Mouse (Mus musculus) limb, embryonic 14.5 days (tissue): ENCODE results near the gene Zbtb5. TPM values are rescaled to one million over a fixed set of nuclear protein-coding genes. Genes with fewer than 3 reads are reported as not detected.
"Not testable (repeated sequence)": the region's sequence is repeated elsewhere in the genome, so short reads cannot be mapped to it uniquely, and the experiment has no call there.

Experiments used
- ATAC-seq: fragments of 200-750 bp; cut with Nextera tagmentation; 2 replicates; pipeline ENCODE4 v1.8.0; 2017; ENCODE audit warnings: low read depth, moderate number of reproducible peaks, moderate TSS enrichment; ENCODE audit not compliant: low FRiP score
- DNase-seq: peaks from one replicate; pipeline ENCODE4 v3.0.0-alpha.2; 2015; ENCODE audit warnings: low spot score
- H3K27ac ChIP-seq: fragments of 300-500 bp; sonication (generic); replicated peaks from 2 replicates; pipeline ENCODE4 v1.5.1; 2014; ENCODE audit warnings: low read depth, mild to moderate bottlenecking, low read length, moderate library complexity, mixed read lengths
- H3K27me3 ChIP-seq: fragments of 300-500 bp; sonication (generic); 2 replicates; pipeline ENCODE4 v1.6.1; 2014; ENCODE audit warnings: low read length, mixed read lengths; ENCODE audit not compliant: control insufficient read depth, insufficient read depth
- H3K36me3 ChIP-seq: fragments of 300-500 bp; sonication (generic); 2 replicates; pipeline ENCODE4 v1.6.1; 2014; ENCODE audit warnings: mild to moderate bottlenecking, low read length, moderate library complexity, mixed read lengths; ENCODE audit not compliant: control insufficient read depth, insufficient read depth
- H3K4me1 ChIP-seq: fragments of 300-500 bp; sonication (generic); 2 replicates; pipeline ENCODE4 v1.6.1; 2014; ENCODE audit warnings: antibody characterized with exemption, low read length, mixed read lengths; ENCODE audit not compliant: control insufficient read depth, insufficient read depth
- H3K4me2 ChIP-seq: fragments of 300-500 bp; sonication (generic); replicated peaks from 2 replicates; pipeline ENCODE4 v1.6.1; 2014; ENCODE audit warnings: low read depth, mild to moderate bottlenecking, low read length, moderate library complexity; ENCODE audit not compliant: severe bottlenecking
- H3K4me3 ChIP-seq: fragments of 300-500 bp; sonication (generic); replicated peaks from 2 replicates; pipeline ENCODE4 v1.5.1; 2014; ENCODE audit warnings: low read length
- H3K9ac ChIP-seq: fragments of 300-500 bp; sonication (generic); 2 replicates; pipeline ENCODE4 v1.6.1; 2014; ENCODE audit warnings: mild to moderate bottlenecking, low read depth, low read length, moderate library complexity; ENCODE audit not compliant: severe bottlenecking
- H3K9me3 ChIP-seq: fragments of 300-500 bp; sonication (generic); 2 replicates; pipeline ENCODE4 v1.6.1; 2016; ENCODE audit warnings: low read length; ENCODE audit not compliant: control insufficient read depth
- POLR2A ChIP-seq: fragments of 200-500 bp; IDR thresholded peaks from 2 replicates; pipeline ENCODE4 v1.8.0; 2012; ENCODE audit warnings: inconsistent platforms, mild to moderate bottlenecking, moderate library complexity, borderline replicate concordance; ENCODE audit not compliant: insufficient read depth, insufficient read length; ENCODE audit errors: extremely low read depth
- WGBS: fragments of 180-500 bp; shearing (Covaris S2); extraction: QIAGEN DNeasy Blood & Tissue Kit; methylation state at CpG from one replicate; pipeline ENCODE4 v1.1.7; 2014; 5-methylcytosine and 5-hydroxymethylcytosine counted together
- polyA plus RNA-seq, 2 experiments: library from polyadenylated mRNA; depleted of rRNA in 1 of 2; stranded (reverse) in 1 of 2; unstranded in 1 of 2; fragments of >200 nt; fragmentation: Nextera tagmentation in 1 of 2; extraction: Ambion mirVana in 1 of 2; gene quantifications; 2 replicates each; pipeline versions ENCODE4 v1.2.1 to v1.2.3; 2012 to 2014

Gene Zbtb5
- polyA plus RNA-seq, 2 experiments: 16.0 to 27.4 TPM

DNA sequence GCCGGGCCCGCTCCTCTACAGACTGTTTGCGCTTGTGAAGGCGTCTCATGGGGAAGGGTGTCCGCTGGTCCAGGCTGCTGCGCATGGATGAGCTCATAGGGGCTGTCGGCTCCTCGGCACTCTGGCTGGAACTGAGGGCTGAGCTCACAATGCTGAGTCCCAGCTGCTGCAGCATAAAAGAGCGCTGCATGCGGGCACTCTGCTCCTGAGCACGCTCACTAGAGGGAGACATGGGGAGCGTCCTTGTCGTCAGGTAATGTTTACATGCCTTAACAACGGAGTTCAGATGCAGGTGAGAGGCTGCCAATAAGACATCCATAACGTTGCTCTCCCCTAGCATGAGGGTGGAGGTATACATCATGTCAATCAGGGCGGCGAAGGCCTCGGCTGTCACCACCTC, 17.4 kb downstream of the Zbtb5 start:
- WGBS: 90% methylated on average over 18 of the region's 18 CpGs
- no peak for TF ChIP-seq POLR2A
- H3K4me2 ChIP-seq: no peak overlapping the region

DNA sequence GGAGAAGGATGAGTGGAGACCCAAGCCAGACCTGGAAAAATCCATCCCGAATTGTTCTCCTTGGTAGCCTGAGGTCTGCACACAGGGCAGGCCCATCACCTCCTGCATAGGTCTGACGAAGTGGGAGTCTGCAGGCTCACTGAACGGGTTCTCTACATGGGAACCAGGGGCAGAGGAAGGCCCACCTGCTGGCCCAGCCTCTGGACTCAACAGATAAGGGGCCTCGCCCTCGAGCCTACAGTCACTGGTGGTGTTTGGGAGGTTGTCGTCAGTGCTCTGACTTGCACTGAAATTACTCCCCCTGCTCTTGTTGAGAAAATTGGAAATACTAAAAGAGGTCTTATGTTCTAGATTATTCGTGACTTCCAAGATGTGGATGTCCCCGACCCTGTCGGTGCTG, 18.4 kb downstream of the Zbtb5 start:
- H3K4me3 ChIP-seq: no peak overlapping the region
- peaks cover 44% of the 10 kb centered on the region for H3K36me3 ChIP-seq
- H3K4me2 ChIP-seq: no peak overlapping the region
- no peaks in the 10 kb centered on the region for H3K27me3 ChIP-seq
- no peak for TF ChIP-seq POLR2A
- no peaks in the 10 kb centered on the region for H3K4me1 ChIP-seq
- H3K9ac ChIP-seq: no peak overlapping the region
- WGBS: 93% methylated on average over 9 of the region's 9 CpGs
- DNase-seq (no peak), ATAC-seq (no peak)
- no peaks in the 10 kb centered on the region for H3K9me3 ChIP-seq
- H3K27ac ChIP-seq: no peak overlapping the region

More for the DNA sequence above, 17.4 kb downstream of the Zbtb5 start:
- Histone ChIP-seq H3K9me3 (no peaks in the 10 kb centered on the region), H3K36me3 (peaks cover 35% of the 10 kb centered on the region), H3K27ac (no peak overlapping the region), H3K4me3 (no peak overlapping the region), H3K27me3 (no peaks in the 10 kb centered on the region), H3K9ac (no peak overlapping the region), H3K4me1 (no peaks in the 10 kb centered on the region)
- ATAC-seq (no peak), DNase-seq (no peak)

DNA sequence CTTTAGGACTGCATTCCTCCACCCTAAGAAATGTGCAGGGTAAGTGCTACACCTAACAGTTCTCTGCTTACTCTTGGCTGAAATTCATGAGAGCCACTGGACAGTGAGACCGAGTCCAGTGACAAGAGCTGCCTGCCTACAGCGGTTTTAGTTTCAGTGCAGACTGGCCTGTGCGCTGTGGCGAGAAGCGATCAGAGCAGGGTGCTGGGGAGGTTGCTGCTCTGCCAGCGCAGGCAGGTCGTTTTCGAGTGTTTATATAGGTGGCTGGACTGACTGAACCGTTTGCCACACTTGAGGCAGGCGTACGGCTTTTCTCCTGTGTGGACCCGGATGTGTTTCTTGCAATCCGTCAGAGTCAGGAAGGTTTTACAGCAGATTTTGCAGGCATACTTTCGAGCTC, 19.0 kb downstream of the Zbtb5 start:
- not testable (repeated sequence) for H3K27me3 ChIP-seq, H3K4me1 ChIP-seq, ATAC-seq, H3K4me2 ChIP-seq, H3K9me3 ChIP-seq, H3K9ac ChIP-seq, DNase-seq, H3K4me3 ChIP-seq, H3K27ac ChIP-seq
- peaks cover 51% of the 10 kb centered on the region for H3K36me3 ChIP-seq
- WGBS: 82% methylated on average over 13 of the region's 14 CpGs

DNA sequence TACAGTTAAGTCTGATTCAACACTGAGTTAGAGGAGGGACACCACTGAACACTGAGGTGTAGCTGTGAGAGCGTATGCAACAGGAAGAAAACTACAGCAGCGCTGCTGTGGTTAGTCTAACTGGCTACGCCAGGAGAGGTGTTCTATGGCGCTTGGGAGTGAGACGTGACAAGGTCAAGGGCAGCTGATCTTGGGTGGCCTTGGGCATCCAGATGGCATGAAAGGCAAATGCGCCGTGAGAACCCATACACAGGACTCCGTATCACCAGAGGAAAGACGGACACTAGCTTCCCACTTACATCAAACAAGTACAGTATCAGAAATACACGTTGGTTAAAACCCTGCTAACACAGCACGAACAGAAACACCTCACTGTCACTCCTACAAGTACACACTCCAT, 19.9 kb downstream of the Zbtb5 start:
- H3K4me1 ChIP-seq, DNase-seq, H3K4me3 ChIP-seq, H3K9me3 ChIP-seq, ATAC-seq, H3K27me3 ChIP-seq, H3K9ac ChIP-seq, H3K27ac ChIP-seq, H3K4me2 ChIP-seq: not testable (repeated sequence)
- peaks cover 59% of the 10 kb centered on the region for H3K36me3 ChIP-seq
- 94% methylated on average over 11 of the region's 11 CpGs for WGBS

DNA sequence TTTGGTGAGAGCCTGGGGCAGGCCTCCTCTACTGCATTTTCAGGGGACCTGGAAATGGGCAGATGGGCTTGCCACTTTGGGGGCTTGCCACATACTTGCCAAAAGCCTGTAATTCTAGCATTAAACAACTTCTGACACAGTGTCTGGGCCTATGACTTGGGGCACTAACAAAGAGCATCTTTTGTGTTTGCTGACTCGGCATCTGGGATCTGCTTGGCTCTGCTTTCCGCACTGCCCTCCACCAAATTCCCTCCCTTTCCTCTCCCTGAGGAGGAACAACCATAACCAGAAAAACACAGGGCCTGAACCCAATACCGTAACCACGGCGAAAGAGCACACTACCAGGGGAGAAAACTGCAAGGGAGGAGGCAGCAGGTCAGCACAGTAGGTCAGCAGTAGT, 21.7 kb downstream of the Zbtb5 start:
- H3K9me3 ChIP-seq: no peaks in the 10 kb centered on the region
- no peaks in the 10 kb centered on the region for H3K4me1 ChIP-seq
- no peak for TF ChIP-seq POLR2A
- no peaks in the 10 kb centered on the region for H3K27me3 ChIP-seq
- no peak overlapping the region for H3K4me3 ChIP-seq
- H3K9ac ChIP-seq: no peak overlapping the region
- DNase-seq (no peak), ATAC-seq (no peak)
- H3K36me3 ChIP-seq: peaks cover 70% of the 10 kb centered on the region
- no peak overlapping the region for H3K27ac ChIP-seq
- no peak overlapping the region for H3K4me2 ChIP-seq
- WGBS: 88% methylated on average over 5 of the region's 5 CpGs

DNA sequence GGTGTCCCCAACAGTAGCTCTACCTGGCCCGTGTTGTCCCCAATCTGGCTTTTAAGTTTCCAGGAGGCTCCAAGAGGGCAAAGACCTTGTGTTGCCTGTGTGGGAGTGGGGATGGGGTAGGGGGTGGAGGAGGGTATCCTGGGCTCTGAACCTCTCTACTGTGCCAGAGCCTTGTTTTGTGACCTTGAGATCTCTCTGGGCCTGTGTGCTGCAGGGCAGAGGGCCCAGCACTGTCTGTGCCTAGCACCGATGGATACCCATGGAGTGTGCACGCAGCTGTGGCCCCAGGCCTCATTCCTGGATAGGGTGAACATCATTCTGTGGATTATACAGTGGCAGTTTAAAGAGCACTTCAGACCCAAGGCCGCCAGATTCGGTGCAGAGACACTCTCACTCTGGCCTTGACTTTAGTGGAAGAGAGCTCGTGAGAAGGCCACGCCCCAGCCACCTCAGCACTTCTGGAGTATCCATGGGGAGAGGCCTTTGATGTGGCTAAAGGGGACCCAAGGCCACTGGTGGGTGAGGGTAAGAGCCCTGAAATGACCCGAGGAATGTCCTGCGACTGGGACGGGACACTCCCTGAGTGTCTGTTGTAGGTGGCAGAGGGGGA, 29.0 kb downstream of the Zbtb5 start:
- Histone ChIP-seq H3K27me3 (no peaks in the 10 kb centered on the region), H3K36me3 (peaks cover 32% of the 10 kb centered on the region), H3K27ac (no peak overlapping the region), H3K9ac (no peak overlapping the region), H3K4me1 (peaks cover 12% of the 10 kb centered on the region), H3K4me2 (no peak overlapping the region; the same call in 1 of the 2 replicates), H3K4me3 (no peak overlapping the region), H3K9me3 (no peaks in the 10 kb centered on the region)
- WGBS: 83% methylated on average over 10 of the region's 10 CpGs
- DNase-seq (no peak), ATAC-seq (no peak)
- no peak for TF ChIP-seq POLR2A
